Mouse (Mus musculus) neural tube, embryonic 11.5 days (tissue): ENCODE results near the gene Glul. TPM values are rescaled to one million over a fixed set of nuclear protein-coding genes. Genes with fewer than 3 reads are reported as not detected.

Experiments used
- ATAC-seq: fragments of 200-750 bp; cut with Nextera tagmentation; 2 replicates; pipeline ENCODE4 v1.8.0; 2017; ENCODE audit warnings: moderate number of reproducible peaks, mild to moderate bottlenecking, moderate TSS enrichment, moderate library complexity; ENCODE audit not compliant: insufficient read depth, low FRiP score, low TSS enrichment
- DNase-seq: peaks from one replicate; pipeline ENCODE4 v3.0.0-alpha.2; 2015; ENCODE audit warnings: low spot score
- H3K27ac ChIP-seq: fragments of 300-500 bp; sonication (generic); 2 replicates; pipeline ENCODE4 v1.5.1; 2014; ENCODE audit warnings: low read depth, mild to moderate bottlenecking, low read length
- H3K27me3 ChIP-seq: fragments of 300-500 bp; sonication (generic); 2 replicates; pipeline ENCODE4 v1.6.1; 2014; ENCODE audit warnings: mild to moderate bottlenecking, low read length, mixed read lengths; ENCODE audit not compliant: control insufficient read depth, insufficient read depth
- H3K36me3 ChIP-seq: fragments of 300-500 bp; sonication (generic); 2 replicates; pipeline ENCODE4 v1.6.1; 2014; ENCODE audit warnings: mild to moderate bottlenecking, low read length, moderate library complexity, mixed read lengths; ENCODE audit not compliant: control insufficient read depth, insufficient read depth
- H3K4me1 ChIP-seq: fragments of 300-500 bp; sonication (generic); 2 replicates; pipeline ENCODE4 v1.6.1; 2014; ENCODE audit warnings: low read length, mixed read lengths; ENCODE audit not compliant: control insufficient read depth, insufficient read depth
- H3K4me2 ChIP-seq: fragments of 300-500 bp; sonication (generic); 2 replicates; pipeline ENCODE4 v1.6.1; 2014; ENCODE audit warnings: low read depth, mild to moderate bottlenecking, moderate library complexity
- H3K4me3 ChIP-seq: fragments of 300-500 bp; sonication (generic); 2 replicates; pipeline ENCODE4 v1.5.1; 2014; ENCODE audit warnings: low read depth, low read length
- H3K9ac ChIP-seq: fragments of 300-500 bp; sonication (generic); 2 replicates; pipeline ENCODE4 v1.6.1; 2014; ENCODE audit warnings: mild to moderate bottlenecking, low read length
- H3K9me3 ChIP-seq: fragments of 300-500 bp; sonication (generic); 2 replicates; pipeline ENCODE4 v1.6.1; 2016; ENCODE audit warnings: low read length; ENCODE audit not compliant: control insufficient read depth
- WGBS: fragments of 180-500 bp; shearing (Covaris S2); extraction: QIAGEN DNeasy Blood & Tissue Kit; methylation state at CpG from one replicate; pipeline ENCODE4 v1.1.7; 2014; 5-methylcytosine and 5-hydroxymethylcytosine counted together
- polyA plus RNA-seq: library from polyadenylated mRNA; unstranded; fragments of >200 nt; fragmentation: Nextera tagmentation; extraction: Ambion mirVana; gene quantifications from 2 replicates; pipeline ENCODE4 v1.2.1, GENCODE M21; 2014

Glul gene
- polyA plus RNA-seq, 1 experiment from 2014 or later = 134 TPM

GRCm38 (mm10) chr1:153894201-153894893 lies 5.4 kb upstream of the Glul start:
- Histone ChIP-seq H3K27me3 (no peaks in the 10 kb centered on the region), H3K4me2 (no peak overlapping the region), H3K4me3 (no peak overlapping the region), H3K4me1 (no peaks in the 10 kb centered on the region), H3K36me3 (no peaks in the 10 kb centered on the region), H3K9ac (no peak overlapping the region), H3K27ac (no peak overlapping the region), H3K9me3 (no peaks in the 10 kb centered on the region)
- WGBS = 69% methylated on average over 8 of the region's 8 CpGs
- ATAC-seq (no peak), DNase-seq (no peak)

GRCm38 (mm10) chr1:153894979-153895378 lies 4.8 kb upstream of the Glul start:
- no peak overlapping the region for H3K4me2 ChIP-seq
- H3K27me3 ChIP-seq = no peaks in the 10 kb centered on the region
- no peaks in the 10 kb centered on the region for H3K9me3 ChIP-seq
- H3K36me3 ChIP-seq = no peaks in the 10 kb centered on the region
- H3K9ac ChIP-seq = no peak overlapping the region
- no peaks in the 10 kb centered on the region for H3K4me1 ChIP-seq
- 38% methylated on average over 5 of the region's 5 CpGs for WGBS
- H3K27ac ChIP-seq = no peak overlapping the region
- DNase-seq (peak; percentile 71), ATAC-seq (no peak)
- no peak overlapping the region for H3K4me3 ChIP-seq

- ATAC-seq = no peak
- Histone ChIP-seq H3K4me2 (no peak overlapping the region), H3K27me3 (no peaks in the 10 kb centered on the region), H3K36me3 (no peaks in the 10 kb centered on the region), H3K27ac (no peak overlapping the region), H3K4me3 (no peak overlapping the region), H3K9ac (no peak overlapping the region), H3K4me1 (0 out of 2 replicates have a peak, but pooled peaks cover 5% of the 10 kb centered on the region), H3K9me3 (no peaks in the 10 kb centered on the region)
- DNase-seq = no peak
- WGBS = 85% methylated on average over 8 of the region's 8 CpGs
Measured at GRCm38 (mm10) chr1:153897196-153897595, 2.5 kb upstream of the Glul start.

GRCm38 (mm10) chr1:153898989-153899730 lies 584 bp upstream of the Glul start:
- Histone ChIP-seq H3K36me3 (no peaks in the 10 kb centered on the region; the same call in 1 of the 2 replicates), H3K9me3 (no peaks in the 10 kb centered on the region), H3K4me2 (peak overlapping the region; percentile 73), H3K4me1 (peaks cover 15% of the 10 kb centered on the region), H3K4me3 (peak overlapping the region; percentile 79), H3K27ac (peak overlapping the region; percentile 97), H3K9ac (peak overlapping the region; percentile 90), H3K27me3 (no peaks in the 10 kb centered on the region)
- ATAC-seq (peak; percentile 49), DNase-seq (peak; percentile 17)
- WGBS = 19% methylated on average over 22 of the region's 22 CpGs

GRCm38 (mm10) chr1:153900381-153900780 lies 637 bp downstream of the Glul start:
- peak overlapping the region; percentile 90 for H3K9ac ChIP-seq
- peaks cover 15% of the 10 kb centered on the region for H3K4me1 ChIP-seq
- no peak for DNase-seq
- peaks cover 5% of the 10 kb centered on the region for H3K36me3 ChIP-seq
- H3K27ac ChIP-seq = peak overlapping the region; percentile 97
- H3K9me3 ChIP-seq = no peaks in the 10 kb centered on the region
- WGBS = under 1% methylated on average over 36 of the region's 36 CpGs
- H3K4me2 ChIP-seq = peak overlapping the region; percentile 73
- peak; percentile 35; the same call in 1 of the 2 replicates for ATAC-seq
- H3K27me3 ChIP-seq = no peaks in the 10 kb centered on the region
- H3K4me3 ChIP-seq = peak overlapping the region; percentile 79

GRCm38 (mm10) chr1:153900860-153901730 lies 1.4 kb downstream of the Glul start:
- DNase-seq = peak; percentile 41
- Histone ChIP-seq H3K9me3 (no peaks in the 10 kb centered on the region), H3K4me3 (peak overlapping the region; percentile 79), H3K36me3 (peaks cover 8% of the 10 kb centered on the region), H3K4me2 (peak overlapping the region; percentile 73), H3K4me1 (peaks cover 15% of the 10 kb centered on the region), H3K9ac (peak overlapping the region; percentile 90), H3K27ac (peak overlapping the region; percentile 97), H3K27me3 (no peaks in the 10 kb centered on the region)
- WGBS = 3% methylated on average over 25 of the region's 25 CpGs
- ATAC-seq = no peak

- Histone ChIP-seq H3K36me3 (peaks cover 19% of the 10 kb centered on the region), H3K27ac (no peak overlapping the region), H3K27me3 (no peaks in the 10 kb centered on the region), H3K4me2 (peak overlapping the region; percentile 17), H3K9me3 (no peaks in the 10 kb centered on the region), H3K9ac (no peak overlapping the region), H3K4me1 (peaks cover 15% of the 10 kb centered on the region), H3K4me3 (no peak overlapping the region)
- DNase-seq = peak; percentile 56
- 47% methylated on average over 13 of the region's 13 CpGs for WGBS
- ATAC-seq = no peak
Measured at GRCm38 (mm10) chr1:153903006-153903405, 3.3 kb downstream of the Glul start.

- H3K36me3 ChIP-seq = peaks cover 22% of the 10 kb centered on the region
- H3K9me3 ChIP-seq = no peaks in the 10 kb centered on the region
- no peak overlapping the region for H3K27ac ChIP-seq
- H3K27me3 ChIP-seq = no peaks in the 10 kb centered on the region
- 96% methylated on average over 14 of the region's 14 CpGs for WGBS
- H3K4me3 ChIP-seq = no peak overlapping the region
- DNase-seq (no peak), ATAC-seq (no peak)
- peaks cover 15% of the 10 kb centered on the region for H3K4me1 ChIP-seq
- no peak overlapping the region for H3K9ac ChIP-seq
- H3K4me2 ChIP-seq = no peak overlapping the region
Measured at GRCm38 (mm10) chr1:153904236-153904635, 4.5 kb downstream of the Glul start.
